Mouse (Mus musculus) kidney, adult 8-10 months (tissue): ENCODE results near the gene Zfp213.
"Not testable (repeated sequence)": the region's sequence is repeated elsewhere in the genome, so short reads cannot be mapped to it uniquely, and the experiment has no call there.

Source experiments
- DNase-seq, 2 experiments: peaks; one replicate each; pipeline ENCODE4 v3.0.0; 2022

The Zfp213 gene

DNA sequence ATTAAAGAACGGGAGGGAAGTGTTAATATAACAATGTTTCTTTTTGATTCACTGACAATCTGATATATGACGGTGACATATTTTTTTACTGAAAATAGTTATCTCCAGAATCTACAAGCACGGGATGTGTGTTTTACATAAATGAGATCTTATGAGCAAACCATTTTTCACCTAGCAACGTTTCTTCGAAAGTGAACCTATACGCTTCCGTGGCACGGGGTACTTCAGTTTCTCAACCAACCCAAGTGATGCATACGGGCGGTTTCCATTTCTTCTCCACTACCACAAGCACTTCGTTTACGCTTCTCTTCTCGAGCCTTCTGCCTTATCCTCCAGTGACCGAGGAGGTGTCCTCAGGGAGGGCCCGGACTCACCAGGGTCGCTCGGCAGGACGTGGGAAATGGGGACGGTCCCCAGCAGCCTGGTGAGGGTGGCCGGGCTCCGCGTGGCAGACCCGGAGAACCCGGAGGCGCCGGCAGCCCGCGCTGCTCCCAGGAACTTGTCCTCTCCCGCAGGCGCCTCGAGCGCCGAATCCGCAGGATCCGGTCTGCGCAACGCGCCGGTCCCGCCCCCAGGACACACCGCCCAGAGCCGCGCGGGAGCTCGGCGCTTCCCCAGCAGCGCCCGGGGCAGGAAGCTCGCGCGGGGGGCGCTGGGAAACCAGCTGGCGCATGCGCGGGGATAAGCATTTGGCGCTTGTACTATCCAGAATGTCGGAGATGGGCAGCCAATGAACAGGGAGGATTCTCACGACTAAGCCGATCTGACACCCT is at the start of gene Zfp213:
Gene Zfp213, minus strand, starts transcription at position 644 of the 773 bp plus-strand sequence.
- DNase-seq, result peak; percentile 94 to 95

DNA sequence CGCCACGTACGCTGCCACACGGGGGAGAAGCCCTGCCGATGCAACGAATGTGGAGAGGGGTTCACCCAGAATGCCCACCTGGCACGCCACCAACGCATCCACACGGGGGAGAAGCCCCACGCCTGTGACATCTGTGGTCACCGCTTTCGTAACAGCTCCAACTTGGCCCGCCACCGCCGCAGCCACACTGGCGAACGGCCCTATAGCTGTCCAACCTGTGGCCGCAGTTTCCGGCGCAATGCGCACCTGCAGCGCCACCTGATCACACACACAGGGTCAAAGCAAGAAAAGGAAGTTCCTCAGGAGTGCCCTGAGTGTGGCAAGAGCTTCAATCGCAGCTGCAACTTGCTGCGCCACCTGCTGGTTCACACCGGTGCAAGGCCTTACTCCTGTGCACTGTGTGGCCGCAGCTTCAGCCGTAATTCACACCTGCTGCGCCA is 46.3 kb upstream of the Zfp213 start:
- DNase-seq, result peak; percentile 28 to 60

DNA sequence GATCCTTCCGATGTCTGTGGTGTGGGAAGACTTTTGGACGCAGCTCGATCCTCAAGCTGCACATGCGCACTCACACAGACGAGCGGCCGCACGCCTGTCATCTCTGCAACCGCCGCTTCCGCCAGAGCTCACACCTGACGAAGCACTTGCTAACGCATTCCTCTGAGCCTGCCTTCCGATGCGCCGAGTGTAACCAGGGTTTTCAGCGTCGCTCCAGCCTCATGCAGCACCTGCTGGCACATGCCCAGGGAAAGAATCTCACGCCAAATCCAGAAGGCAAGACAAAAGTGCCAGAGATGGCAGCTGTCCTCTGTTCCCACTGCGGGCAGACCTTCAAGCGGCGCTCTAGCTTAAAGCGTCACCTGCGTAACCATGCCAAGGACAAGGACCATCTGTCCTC is 45.6 kb upstream of the Zfp213 start:
- no peak for DNase-seq

DNA sequence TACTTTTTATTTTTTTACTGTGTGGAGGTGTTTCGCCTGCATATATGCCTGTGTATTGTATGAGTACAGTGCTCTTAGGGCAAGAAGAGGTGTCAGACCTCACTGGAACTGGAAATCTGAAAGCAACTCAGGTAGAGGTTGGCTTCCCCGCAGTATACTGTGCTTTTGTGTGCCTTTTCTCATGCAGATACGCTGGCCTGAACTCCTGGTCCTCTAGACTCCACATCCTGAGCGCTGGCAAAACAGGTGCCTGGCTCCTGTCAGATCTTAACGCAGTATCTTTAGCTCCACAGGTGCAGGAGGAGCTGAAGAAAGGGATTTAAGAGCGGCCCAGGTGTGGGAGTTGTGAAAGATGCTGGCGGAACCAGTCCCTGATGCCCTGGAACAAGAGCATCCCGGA is 41.2 kb upstream of the Zfp213 start:
- no peak for DNase-seq

DNA sequence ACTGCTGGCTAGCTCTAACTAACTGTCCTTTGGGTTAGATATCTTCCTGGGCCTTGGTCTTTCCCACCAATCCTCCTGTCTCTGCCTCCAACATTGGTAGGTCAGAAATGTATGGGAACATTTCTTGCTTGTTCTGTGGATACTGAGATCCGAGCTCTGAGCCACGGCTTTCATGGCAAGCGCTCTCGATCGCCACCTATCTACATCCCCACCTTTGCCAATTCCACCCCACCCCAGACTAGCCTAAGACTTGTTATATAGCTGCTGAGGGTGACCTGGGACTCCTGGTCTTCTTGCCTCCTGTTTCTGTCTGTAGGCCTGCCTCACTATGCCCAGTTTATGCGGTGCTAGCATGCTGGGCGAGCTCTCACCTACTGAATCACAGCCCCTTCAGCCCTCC is 40.4 kb upstream of the Zfp213 start:
- DNase-seq, result no peak

DNA sequence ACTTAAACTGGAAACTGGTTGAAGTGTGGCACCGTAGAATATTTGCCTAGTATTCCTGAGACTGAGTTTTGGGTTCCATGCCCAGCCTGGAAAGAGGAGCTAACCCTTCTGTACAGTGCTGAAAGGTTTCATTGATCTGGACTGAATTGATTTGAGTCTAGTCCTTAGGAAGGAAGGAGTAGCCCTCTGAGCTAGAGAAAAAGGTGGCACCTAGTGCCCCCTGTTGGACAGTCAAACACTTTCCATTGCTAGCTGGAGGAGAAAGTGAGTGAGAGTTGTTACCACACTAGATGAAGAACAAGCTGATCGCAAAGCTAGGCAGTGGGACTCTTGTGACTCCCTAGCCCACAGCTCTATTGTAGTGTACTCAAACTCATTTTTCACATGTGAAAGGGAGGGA is 39.5 kb upstream of the Zfp213 start:
- DNase-seq, result peak; percentile 22 to 28

DNA sequence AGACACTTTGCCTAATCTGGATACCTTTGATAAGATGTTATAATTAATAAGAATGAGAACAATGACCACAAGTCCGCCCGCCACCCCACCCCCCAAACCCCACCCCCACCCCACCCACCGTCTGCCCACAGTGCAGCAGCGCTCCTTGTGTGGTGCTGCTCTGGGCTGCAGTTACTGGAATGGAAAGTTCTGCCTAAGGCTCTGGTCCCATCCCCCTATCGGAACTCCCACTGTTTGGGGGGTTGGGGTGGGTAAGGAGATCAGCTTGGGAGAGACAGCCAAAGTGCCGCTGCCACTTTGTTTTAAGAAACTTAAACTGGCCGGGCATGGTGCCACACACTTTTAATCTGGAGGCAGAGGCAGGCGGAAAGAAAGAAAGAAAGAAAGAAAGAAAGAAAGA is 39.0 kb upstream of the Zfp213 start:
- DNase-seq, result no peak

DNA sequence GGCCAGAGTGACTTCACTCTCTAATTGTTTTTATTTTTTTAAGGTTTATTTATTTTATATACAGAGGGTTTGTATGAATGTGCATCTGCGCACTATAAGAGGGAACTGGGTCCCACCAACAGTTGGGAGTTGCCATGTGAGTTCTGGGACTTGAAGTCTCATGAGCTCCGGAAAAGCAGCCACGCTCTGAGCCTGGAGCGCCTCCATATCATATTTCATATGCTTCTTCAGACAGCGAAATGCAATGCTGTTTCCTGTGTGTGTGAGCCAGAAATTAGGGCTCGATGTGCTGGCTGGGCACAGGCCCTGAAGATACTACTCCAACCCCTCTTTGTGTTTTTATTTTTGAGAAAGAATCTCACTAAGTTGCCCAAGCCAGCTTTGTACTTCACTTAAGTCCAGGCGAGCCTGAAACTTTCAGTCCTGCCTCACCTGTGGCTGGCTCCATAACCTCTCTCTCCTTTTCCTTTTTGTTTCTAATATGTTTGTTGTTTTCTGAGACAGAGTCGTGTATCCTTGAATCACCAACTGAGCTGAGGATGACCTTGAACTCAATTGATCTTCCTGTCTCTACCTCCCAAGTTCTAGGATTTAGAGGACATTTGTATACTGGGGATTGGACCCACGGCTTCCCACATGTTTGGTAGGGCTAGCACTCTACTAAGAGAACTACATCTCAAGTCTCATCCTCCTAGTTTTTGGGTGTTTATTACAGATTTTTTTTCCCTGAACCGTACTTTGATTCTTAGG is 38.0 kb upstream of the Zfp213 start:
- no peak for DNase-seq

DNA sequence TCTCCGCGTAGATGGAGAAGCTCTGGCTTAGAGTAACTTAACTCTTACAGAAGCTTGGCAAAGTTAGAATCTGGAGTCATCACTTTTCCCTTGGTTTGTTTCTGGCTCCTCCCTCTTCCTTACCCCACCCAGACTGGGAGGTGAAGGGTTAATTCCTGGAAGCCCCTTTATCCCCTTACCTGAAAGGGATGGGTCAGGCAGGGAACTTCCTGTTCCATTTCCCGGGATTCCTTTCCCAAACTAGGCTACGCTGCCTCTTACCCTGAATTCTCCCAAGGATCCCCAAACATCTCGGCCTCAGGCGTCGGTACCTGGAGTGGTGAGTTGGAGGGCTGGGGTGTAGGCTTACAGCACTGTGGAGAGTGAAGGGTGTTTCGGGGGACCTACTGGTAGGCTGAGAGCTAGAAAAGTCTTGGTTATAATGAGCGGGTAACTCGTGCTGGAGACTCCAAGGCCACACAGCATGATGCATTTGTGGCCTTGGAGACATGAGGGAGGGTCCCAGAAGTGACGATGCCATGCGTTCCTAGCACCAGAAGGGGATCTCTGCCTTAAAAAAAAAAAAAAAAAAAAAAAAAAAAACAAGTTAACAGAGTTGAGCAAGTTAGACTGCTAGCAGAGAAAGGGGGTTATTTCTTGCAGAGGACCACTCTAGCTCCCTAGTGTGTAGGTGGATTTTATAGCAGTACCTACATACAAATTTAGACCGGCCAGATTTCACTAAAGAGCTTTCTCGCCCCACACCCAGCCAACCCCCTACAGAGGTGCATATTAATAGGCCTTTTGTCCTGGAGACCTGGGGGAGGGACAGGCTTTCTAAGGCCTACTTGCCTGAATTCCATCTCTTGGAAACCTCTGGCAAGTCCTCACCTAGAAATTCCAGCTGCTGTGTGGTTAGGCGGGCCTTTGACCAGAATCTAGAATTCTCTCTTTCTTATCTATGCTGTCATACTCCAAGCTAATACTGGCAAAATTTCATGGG is 36.9 kb upstream of the Zfp213 start, which contains the start of gene Zscan10:
Gene Zscan10, plus strand, starts transcription at position 216 of the 982 bp plus-strand sequence.
- DNase-seq, result no peak

DNA sequence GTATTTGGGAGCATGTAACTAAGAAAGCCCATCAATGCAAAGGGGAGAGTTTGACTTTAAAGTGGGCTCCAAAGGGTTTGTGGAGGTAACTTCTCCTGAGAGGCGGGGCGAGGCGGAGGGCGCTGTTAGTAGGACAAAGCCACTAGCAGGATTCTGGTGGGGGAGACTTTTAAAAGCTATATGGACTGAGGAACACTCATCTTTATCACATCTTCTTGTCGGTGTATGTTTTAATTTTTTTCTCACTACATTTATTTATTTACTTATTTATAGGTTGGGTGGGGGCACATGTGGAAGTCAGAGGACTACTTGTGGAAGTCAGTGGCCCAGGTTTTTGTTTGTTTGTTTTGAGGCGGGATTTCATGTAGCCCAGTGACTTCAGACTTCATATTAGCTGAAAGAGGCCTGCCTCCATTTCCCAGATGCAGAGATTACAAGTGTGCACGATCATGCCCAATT is 35.6 kb upstream of the Zfp213 start:
- DNase-seq, result no peak

DNA sequence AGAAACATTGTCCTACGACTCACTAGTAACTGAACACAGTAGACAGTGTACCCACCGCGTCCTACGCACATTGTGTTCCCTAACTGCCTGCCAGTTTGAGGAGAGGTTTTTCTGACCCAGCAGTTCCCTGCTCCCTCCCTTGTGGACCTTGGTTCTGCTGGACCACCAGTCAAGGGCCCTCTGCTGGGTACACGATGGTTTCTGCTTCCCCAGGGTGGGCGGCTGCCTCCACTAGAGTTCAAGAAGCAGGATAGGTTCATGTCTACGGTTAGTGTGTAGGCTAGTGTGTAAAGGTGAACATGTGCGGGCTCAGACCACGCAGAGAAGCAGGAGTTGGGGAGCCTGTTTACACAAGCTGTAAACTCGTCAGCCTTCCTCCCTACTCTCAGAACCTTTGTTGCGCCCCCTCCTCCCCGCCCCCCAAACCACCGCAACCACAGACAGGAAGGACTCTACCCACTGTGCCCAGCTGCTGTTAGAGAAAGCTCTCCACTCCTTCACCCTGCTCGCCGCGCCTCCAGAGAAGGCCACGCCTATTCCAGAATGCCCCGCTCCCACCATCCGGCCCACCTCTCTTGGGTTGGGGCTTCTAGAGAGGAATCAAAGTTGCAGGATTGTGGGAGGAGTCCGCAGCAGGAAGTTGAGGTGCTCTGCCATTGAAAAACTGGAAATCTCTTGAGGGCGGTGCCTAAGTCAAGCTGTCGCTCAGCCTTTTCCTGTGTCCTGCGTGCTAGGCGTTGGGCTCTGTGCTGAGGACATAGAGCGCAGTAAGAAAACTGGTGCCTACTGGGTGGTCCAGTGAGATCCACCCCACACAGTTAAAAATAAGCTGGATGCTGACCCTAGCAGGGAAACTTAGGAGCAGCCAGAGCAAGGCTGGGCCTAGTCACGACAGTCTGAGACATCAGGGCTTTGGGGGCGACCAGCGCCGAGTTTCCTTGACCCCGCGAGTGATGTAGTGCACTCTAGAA is 34.8 kb upstream of the Zfp213 start, which contains the start of gene Zfp13:
Gene Zfp13, minus strand, starts transcription at position 906 of the 971 bp plus-strand sequence.
- DNase-seq, result peak; percentile 88 to 93

DNA sequence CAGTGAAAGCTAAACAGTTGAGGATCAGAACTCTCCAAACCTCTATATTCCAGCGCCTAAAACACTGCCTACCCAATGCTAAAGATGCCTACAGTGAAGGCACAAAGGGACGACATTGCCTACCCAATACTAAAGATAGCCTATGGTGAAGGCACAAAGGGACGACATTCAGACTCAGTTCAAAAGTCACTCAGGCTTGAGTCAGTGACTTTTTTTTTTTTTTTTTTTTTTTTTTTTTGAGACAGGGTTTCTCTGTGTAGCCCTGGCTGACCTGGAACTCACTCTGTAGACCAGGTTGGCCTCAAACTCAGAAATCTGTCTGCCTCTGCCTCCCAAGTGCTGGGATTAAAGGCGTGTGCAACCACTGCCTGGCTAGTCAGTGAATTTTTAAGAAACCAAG is 31.1 kb upstream of the Zfp213 start:
- DNase-seq, result not testable (repeated sequence)

DNA sequence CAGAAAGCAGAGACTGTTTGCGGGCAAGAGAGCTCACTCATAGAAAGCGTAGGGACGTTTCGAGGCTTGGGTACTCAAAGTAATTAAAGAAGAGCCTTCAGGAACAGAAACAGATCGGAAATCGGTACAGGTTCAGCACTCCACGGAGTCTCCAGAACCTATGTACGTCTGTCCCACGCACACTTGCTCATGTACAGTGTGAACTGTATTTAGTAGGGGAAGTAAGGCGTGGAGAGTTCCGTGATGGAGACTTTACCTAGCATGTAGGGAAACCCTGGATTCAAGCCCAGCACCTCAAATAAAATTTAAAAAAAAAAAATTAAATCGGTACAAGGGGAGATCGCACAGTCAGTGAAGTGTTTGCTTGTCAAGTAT is 28.9 kb upstream of the Zfp213 start:
- DNase-seq, result no peak

DNA sequence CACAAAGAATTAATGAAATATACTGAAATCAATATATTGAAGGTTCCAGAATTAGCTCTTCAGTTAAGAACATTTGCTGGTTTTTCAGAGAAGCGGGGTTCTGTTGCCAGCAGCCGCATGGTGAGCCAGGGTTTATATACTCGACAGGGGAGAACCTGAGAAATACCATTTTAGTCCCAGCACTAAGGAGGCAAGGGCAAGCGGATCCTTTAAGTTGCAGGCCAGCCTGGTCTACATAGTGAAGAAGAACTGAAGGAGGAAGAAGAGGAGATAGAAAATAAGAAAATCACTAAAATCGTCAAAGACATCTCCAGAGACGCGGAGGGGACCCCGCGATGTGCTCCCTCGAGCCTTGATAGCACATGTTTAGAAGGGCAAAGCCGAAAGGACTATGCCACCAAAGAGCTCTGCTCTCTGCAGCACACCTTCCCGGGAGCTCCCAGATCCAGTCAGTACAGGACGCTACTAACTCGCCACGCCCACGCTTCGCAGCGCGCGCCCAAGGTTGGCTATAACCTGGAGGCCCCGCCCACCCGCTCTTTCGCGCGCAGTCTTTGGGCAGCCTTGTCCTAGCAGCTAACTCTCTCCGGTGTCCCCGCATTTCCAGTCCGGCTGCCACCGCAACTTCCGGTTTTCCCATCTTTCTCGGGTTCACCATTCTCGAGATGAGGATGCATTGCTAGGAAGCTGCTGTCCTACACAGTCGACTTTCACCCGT is 28.3 kb upstream of the Zfp213 start:
- DNase-seq, result peak; percentile 97

DNA sequence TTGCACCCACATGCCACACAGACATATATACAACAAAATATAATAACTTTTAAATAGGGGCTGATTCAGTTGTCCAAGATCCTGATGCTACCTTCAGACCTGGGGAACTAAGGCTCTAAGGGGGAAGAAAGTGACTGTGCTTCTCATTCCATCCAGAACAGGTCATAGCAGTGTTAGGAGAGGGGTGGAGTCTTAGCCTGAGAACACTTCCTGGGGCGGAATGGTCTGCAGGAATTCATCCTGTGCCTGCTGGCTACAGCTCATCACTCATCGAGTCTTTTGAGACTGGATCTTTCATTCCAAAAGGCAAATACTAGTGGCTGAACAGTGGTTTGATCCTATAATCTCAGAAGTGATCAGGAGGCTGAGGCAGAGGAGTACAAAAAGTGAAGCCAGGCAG is 23.2 kb upstream of the Zfp213 start:
- DNase-seq, result no peak

DNA sequence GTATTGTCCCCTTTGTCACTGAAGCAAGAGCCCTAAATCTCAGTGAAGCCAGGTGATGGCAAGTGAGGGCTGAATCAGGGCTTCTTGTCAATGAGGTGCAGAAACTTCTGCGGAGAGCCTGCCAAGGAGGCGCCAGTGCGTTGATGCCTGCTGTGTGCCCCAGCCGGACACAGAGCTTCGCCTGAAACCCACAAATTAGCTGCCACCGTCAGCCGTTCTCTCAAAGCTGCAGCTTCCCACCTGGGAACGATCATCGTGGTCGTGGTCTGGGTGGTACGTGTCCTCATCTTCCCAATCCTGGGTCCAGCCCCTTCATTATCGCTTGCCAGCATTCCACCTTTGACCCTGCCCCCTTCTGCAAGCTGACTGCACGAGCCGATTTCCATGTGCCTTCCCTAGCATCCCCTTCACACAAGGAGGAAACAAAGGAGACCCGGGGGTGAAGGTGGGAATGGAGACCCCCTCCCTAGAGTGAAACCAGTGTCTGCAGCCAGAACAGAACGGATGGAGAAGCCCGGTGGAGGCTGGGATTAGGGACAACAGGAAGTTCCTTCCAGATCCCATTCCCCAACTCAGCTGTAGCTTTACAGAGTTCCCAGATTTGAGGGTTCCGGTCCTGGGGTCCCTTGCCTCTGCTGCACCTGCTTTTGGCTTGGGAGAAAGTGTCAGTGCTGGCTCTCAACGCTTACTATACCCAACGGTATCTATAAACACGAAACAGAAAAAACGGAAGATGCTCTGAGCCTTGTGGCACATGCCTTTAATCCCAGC is 21.9 kb upstream of the Zfp213 start:
- peak; percentile 38 to 44 for DNase-seq

DNA sequence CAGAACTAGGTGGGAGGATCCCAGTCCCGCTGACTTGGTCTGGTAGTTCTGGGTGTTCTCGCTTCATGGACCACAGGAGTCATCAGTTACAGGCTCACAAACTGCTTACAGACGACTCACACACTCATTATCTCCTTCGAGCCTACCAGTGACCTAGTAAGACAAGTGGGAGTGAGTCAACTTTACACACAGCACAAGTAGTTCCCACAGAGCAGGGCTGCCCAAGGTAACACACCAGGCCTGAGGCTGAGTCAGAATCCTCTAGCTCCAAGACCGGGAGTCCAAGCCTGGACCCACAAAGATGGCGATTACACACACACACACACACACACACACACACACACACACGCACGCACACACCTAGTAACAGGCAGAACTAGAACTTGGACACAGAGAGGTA is 20.7 kb upstream of the Zfp213 start:
- no peak for DNase-seq

DNA sequence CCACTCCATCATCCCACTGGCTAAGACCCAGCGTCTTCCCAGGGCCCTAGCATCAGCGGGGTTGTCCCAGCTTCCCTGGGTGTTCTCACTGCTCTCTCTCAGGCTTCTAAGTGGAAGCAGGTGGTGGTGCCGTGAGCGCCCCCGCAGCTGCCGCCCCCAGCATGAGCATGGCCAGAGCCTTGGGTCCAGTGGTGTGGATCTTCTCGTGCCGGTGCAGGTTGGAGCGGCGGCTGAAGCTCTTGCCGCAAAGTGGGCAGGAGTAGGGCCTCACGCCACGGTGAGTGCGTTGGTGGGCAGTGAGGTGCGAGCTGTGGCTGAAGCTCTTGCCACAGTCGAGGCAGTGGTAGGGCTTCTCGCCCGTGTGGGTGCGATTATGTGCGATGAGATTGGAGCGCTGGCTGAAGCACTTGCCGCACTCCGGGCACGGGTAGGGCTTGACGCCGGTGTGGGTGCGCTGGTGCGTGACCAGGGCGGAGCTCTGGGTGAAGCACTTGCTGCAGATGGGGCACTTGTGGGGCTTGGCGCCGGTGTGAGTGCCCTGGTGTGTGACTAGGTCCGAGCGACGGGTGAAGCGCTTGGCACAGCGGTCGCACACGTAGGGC is 12.0 kb upstream of the Zfp213 start:
- no peak for DNase-seq

DNA sequence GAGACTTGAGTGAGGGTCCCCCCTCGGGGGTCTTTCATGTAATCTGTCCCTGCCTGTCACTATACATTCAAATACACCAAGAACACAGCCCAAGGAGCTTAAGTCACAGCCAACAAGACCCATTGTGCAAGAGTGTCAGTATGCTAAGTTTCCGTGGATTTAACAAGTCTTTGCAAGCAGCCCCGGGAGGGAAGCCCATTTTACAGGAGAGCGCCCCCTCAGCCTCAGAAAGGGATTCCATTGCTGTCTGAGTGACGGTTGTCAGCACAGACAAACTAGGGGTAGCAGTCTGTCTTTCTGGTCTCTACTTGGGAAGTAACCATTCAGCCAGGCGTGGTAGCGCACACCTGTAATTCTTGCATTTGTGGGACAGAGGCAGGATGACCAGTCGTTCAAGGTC is 10.1 kb upstream of the Zfp213 start:
- DNase-seq, result no peak

DNA sequence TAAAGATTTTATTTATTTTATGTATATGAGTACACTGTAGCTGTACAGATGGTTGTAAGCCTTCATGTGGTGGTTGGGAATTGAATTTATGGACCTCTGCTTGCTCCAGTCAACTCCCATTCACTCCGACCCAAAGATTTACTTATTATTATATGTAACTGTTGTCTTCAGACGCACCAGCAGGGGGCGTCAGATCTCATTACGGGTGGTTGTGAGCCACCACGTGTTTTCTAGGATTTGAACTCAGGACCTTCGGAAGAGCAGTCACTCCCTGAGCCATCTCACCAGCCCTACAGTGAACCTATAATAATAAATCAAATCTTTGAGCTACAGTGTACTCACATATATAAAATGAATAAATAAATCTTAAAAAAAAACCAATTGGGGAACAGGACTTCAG is 8.0 kb upstream of the Zfp213 start:
- DNase-seq, result no peak
